Mouse (Mus musculus) cerebral cortex, adult 2 months (tissue): ENCODE results near the gene Ankrd11.

Experiments
- WGBS: fragments of 180-500 bp; shearing (Covaris S2); methylation state at CpG from one replicate; pipeline ENCODE4 v1.1.7; 2018; 5-methylcytosine and 5-hydroxymethylcytosine counted together

Gene Ankrd11

GRCm38 (mm10) chr8:122961458-122961857 is 80.6 kb downstream of the Ankrd11 start:
- WGBS: 31% methylated on average over 2 of the region's 2 CpGs

- WGBS: 42% methylated on average over 1 of the region's 1 CpGs
Observed at GRCm38 (mm10) chr8:122960932-122961331, 81.1 kb downstream of the Ankrd11 start.

- 62% methylated on average over 5 of the region's 5 CpGs for WGBS
Observed at GRCm38 (mm10) chr8:122960323-122960722, 81.8 kb downstream of the Ankrd11 start.

DNA sequence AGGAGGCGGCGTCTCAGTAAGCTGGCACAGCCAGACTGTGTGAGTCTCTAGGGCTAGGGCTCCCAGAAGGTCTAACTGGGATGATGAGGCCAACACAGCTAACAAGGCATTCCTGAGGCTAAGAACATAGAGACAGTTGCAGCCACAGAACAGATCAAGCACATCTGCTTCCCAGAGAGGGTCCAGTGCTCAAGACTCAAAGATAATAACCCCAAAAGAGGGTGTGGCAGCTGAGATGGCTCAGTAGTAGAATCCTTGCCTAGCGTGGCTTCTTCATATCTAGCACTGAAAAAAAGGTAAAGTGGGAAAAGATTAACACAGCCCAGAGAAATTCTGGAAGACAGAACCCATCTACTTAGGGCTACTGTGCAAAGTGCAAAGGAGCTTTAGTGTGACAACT is 86.1 kb downstream of the Ankrd11 start:
- 44% methylated on average over 3 of the region's 3 CpGs for whole genome bisulfite sequencing

DNA sequence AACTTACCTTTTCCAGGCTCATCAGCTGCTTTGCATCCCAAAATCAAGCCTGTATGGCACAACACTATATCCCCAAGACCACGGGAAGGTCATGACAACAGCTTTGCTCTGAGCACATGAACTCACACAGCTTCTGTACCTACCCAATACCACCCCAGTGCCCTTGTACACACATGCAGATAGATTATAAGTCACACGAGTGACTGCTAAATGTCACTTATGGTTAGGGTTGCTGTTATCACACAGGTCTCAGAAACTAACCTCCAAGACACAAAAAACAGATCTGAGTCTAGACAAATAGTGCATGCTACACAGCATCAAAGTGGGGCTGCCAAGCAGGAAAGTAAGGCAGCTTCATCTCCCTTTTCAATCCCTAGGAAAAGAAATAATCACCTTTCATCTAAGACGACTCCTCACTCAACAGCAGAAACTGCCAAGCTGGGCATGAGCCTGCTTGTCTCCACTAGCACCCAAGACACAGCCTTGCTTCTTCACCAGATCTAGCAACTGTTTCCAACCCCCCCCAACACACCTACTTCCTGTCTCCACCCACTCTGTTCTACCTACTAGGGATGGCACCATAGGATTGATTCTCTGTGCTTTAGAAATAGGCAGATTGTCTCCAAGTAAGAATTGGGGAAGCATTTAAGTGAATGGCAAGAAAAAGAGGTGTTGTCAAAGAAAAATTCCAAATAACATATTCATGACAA is 87.8 kb downstream of the Ankrd11 start:
- WGBS: 43% methylated on average over 3 of the region's 3 CpGs

DNA sequence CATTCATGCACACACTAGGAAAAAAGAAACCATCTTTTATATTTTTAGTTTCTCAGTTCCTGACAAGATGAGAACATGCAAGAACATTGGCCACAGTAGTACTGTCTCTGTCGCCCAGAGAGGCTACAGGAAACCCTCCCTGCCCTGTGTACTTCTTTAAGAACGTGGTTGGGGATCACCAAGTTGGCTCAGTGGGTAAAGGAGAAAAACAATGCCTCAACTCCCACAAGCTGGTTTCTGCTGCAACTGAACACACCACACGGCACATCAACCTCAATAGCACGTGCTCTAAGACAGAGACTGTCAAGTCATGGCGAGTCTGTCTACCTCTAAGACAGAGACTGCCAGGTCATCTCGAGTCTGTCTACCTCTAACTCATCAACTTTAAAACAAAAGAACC is 89.0 kb downstream of the Ankrd11 start:
- WGBS: 52% methylated on average over 6 of the region's 6 CpGs

- 46% methylated on average over 5 of the region's 5 CpGs for WGBS
Observed at GRCm38 (mm10) chr8:122951456-122951855, 90.6 kb downstream of the Ankrd11 start.

DNA sequence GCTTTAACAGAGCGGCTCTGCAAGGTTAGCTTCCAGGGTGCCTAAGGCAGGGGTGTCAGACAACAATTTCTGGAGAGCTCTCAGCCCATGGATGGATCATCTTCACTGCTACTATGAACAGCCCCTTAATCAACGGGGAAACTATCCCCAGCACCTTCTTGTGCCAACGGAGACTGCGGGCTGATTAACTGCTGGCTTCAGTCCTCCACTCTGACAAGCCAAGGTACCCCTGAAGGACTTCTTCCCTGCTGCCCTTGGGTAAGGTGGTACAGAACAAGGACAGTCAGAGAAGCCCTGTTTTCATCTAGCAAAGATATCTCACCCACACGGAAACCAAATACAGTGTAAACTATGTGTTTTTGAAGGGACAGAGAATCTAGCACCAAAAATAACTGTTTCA is 92.4 kb downstream of the Ankrd11 start:
- WGBS: 52% methylated on average over 5 of the region's 5 CpGs

GRCm38 (mm10) chr8:122945775-122946174 is 96.3 kb downstream of the Ankrd11 start:
- WGBS: 78% methylated on average over 2 of the region's 2 CpGs

DNA sequence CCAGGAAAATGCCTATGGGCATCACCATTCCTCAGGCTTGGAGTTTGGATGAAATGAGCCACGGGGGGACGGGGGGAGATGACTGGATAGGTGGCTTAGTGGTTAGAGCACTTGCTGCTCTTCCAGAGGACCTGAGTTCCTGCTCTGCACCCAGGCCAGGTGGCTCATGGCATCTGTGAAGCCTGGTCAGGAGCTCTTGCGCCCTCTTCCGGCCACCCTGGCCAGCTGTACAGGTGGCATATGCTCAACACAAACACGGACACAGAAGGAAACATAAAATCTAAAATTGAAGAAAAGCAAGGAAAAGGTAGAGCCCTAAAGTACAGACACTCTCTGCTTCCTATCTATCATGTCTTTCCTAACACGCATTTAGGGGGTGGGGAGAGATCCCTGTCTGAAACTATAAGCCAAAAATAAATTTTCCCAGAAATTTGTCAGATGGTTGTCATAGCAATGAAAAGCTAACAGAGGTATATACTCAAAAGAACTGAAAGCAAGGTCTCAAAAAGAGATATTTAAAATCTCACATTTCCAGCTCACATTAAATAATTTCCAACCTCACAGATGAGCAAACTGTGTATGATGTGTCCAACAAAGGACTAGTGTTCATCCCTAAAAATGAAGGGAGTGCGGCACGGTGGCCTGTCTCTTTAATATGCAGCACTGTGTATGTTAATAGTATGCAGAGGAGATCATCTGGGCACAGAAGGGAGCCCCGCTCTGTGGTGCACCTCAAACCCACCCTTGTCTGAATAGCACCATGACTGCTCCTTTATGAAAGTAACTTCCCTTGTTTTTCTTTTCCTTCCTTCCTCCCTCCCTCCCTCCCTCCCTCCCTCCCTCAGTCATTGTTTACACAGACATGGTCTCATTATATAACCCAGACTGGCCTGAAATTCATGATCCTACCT is 99.0 kb downstream of the Ankrd11 start:
- 40% methylated on average over 9 of the region's 9 CpGs for WGBS

DNA sequence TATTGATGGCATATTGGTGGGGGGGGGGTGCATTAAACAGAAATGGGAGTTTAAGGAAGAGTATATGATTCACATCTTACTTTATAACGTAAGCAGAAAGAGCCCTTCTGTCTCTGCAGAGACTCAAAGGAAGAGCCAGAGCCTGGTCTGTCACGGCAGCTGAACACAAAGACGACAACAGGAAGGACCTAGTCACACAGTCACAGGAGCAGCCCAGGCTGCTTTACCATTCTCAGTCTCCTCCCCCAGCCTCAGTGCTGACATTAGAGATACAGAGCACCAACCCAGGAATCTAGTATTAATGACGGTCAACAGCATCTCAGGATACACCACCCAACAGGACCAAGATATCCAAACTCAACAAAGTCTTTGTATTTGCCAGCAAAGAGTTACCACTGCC is 103.5 kb downstream of the Ankrd11 start:
- WGBS: 22% methylated on average over 4 of the region's 4 CpGs

DNA sequence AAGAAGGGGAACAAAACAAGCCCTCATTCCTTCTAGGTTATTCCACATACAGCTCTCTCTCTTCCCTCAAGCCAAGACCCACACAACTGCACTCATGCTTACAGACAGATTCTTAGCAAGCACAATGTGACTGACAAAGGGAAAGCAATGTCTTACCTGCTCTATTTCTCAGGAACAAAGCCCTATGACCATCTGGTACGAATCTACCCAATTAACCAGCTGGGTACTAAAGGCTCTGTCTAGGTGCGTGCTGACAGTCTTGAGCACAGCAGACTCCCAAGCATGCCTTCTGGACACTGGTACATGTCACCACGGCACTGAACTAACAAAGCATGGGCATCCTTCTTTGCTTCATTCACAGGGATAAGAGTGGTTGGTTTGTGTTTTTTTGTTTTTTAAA is 103.9 kb downstream of the Ankrd11 start:
- WGBS: 41% methylated on average over 3 of the region's 3 CpGs

DNA sequence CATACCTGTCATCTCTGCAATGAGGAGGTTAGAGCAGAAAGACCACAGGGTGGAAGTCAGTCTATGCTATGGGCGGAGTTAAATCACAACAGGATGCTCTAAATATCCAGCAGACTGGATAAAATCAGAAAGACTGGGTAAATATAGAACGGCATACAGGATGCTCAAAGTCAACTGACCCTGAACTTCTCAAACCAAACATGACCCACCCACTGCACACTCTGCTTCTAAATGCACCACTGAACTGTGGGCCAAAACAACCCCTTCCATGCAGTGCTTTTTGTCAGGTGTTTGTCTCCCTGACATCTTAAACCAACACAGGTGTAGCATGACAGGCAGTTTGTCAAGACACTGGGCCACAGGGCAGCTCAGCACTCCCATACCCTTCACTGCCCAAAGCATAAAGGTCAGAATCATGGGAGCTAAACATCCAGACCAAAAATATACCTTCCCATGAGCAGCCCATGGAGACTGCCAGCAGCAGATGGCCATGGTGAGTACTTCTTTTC is 104.5 kb downstream of the Ankrd11 start:
- 59% methylated on average over 2 of the region's 2 CpGs for WGBS

GRCm38 (mm10) chr8:122935912-122936311 is 106.2 kb downstream of the Ankrd11 start:
- 54% methylated on average over 3 of the region's 3 CpGs for WGBS

- WGBS: 59% methylated on average over 1 of the region's 1 CpGs
Observed at GRCm38 (mm10) chr8:122935118-122935517, 107.0 kb downstream of the Ankrd11 start.

DNA sequence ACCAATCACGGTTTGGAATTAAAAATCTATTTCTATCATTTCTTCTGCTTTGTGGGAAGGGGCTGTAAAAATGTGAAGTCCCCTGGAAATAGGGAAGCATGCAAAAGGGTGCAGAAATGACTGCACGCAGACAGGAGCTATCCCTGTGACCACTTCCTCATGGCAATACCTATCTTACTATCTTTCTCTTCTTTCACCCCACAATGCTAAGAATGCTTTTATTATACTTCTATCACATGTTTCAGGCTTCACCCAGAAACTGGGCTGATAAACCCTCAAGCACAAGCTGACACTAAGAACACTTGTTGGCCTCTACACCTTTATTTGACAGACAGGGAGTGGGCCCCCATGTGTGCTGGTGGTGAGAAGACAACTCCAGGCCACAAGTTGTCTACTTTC is 109.5 kb downstream of the Ankrd11 start:
- WGBS: 28% methylated on average over 2 of the region's 2 CpGs

DNA sequence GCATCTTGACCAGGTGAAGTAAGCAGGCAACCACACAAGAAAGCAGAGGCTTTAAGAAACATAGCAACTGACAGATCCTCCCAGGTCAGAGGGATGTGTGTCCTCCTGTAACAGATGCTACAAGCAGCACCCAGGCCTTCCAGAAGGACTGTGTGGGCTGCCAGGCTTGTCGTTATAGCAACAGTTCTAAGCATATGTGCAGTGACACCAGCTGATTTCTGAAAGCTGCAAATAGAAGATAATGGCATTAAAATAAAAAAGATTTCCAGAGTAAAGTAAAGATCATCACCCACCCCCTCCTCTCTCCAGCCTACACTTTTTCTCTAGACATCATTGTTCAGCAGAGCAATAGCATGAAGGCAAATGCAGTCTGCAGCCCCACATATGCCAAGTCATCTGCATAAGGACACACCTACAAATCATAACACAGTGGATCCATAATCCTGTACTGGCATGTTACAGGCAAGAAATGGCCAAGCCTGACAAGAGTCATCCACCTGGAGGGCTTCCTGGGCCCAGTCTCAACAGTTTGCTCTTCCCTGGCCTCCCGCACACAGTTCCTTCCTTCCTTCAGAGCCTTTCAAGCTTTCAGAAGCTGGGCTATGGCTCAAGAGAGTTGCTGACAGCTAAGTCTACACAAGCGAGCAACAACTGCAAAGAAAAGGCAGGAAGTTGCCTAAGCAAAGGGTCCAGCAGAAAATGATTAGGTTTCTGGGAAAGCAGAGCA is 110.1 kb downstream of the Ankrd11 start:
- 29% methylated on average over 3 of the region's 3 CpGs for WGBS

DNA sequence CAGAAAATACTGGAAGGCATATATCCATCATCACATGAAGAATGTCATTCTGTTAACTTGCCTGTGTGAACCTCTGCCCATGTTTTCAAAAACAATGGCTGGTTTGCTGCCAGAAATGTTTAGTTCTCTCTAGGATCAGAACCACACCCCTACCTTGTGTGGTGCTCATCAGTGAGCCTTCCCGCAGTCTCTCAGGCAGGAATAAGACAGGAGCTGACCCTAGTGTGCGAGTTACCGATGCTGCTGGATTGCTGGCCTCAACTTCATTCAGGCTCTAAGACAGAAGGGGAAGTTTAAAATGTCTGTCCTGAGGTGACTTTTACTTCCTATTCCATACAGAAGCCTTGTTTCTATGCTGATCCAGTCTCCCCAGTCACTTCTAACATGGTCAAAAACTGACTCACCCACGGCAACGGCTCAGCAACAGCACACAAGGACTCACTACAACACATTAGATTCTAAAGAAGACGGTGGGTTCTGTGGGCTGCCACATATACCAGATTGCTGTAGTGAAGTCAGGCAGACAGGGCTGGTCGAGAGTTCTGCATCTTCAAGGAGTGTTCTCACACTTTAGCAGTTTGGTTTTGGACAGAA is 113.3 kb downstream of the Ankrd11 start:
- WGBS: 32% methylated on average over 7 of the region's 7 CpGs

GRCm38 (mm10) chr8:122927841-122928240 is 114.2 kb downstream of the Ankrd11 start:
- WGBS: 57% methylated on average over 3 of the region's 3 CpGs

- WGBS: 87% methylated on average over 7 of the region's 7 CpGs
Observed at GRCm38 (mm10) chr8:122926782-122927181, 115.3 kb downstream of the Ankrd11 start.

DNA sequence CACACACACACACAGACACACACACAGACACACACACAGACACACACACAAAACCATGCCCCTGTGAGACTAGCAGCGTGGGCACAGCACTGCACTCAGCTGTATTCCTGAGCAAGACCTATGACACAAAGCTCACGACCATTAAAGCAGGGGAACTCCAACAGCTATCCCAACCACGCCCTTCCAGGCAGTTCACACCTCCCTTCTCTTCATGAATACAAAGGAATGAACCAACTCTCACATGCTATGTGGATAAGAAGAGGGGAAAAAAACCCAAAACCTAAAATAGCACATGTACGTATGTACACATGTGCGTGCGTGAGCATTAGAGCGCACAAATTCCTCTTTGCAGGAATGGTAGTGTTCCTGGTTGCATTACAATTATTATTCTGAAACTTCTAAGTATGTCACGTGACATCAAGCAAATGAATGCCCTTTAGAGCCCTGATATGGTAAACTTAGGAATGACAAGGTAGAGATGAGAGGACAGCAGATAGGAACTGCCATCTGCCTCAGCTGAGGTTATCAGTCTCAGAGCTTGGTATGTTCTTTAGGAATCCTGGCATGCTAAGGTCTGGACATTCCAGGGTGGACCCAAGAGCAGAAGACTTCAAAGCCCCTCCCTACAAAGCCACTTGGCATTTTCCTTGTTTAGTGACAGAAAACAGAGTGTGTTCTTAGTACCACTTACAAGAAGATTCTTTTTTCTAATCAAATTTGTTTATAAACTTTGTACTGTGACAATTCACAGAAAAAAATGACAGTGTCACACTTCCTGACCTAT is 115.9 kb downstream of the Ankrd11 start:
- 75% methylated on average over 8 of the region's 8 CpGs for WGBS
